Mouse (Mus musculus): ENCODE results near the gene Alcam. TPM values are rescaled to one million over a fixed set of nuclear protein-coding genes. Genes with fewer than 3 reads are reported as not detected.

The Alcam gene
- 6.2 TPM for polyA plus RNA-seq (2017; shearing (Covaris generic))

GRCm38 (mm10) chr16:52453971-52454514, at the start of gene Alcam:
Alcam (minus strand) TSS chr16:52454074.

Measured in CD4-positive, CD25-positive, alpha-beta regulatory T cell, adult 9 weeks (primary cell).